Mouse (Mus musculus): ENCODE results near the gene Cyp26b1.
A peak's percentile ranks its signal among the peaks of the same experiment; 100 is the strongest.

The Cyp26b1 gene

GRCm38 (mm10) chr6:84587471-84588101 lies 6.1 kb downstream of the Cyp26b1 start:
- DNase-seq = no peak

GRCm38 (mm10) chr6:84586551-84587200 lies 7.0 kb downstream of the Cyp26b1 start:
- DNase-seq = no peak

GRCm38 (mm10) chr6:84585686-84586300 lies 7.9 kb downstream of the Cyp26b1 start:
- DNase-seq = no peak

GRCm38 (mm10) chr6:84584783-84585685 lies 8.7 kb downstream of the Cyp26b1 start:
- no peak for DNase-seq

- DNase-seq = no peak
Observed at GRCm38 (mm10) chr6:84583841-84584782, 9.6 kb downstream of the Cyp26b1 start.

GRCm38 (mm10) chr6:84583371-84583770 lies 10.3 kb downstream of the Cyp26b1 start:
- peak; percentile 70 for DNase-seq

DNA sequence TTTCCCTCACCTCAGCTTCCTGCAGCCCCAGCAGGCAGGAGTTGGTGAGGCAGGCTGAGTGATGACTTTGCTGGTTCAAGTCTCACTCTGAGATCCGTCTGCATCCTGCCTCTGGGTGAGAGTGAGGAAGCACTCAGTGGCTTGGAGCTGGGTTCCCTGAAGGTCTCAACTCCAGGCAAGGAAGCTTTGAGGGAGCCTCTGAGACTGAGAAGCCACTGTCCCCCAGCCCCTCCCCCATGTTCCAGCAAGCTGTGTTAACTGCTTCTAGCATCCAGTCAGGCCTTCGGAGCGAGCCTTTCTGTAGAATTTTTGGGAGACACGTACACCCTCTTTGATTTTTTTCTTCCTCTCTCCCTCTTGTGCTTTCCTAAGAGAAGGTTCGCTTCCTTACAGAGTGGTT lies 10.9 kb downstream of the Cyp26b1 start:
- DNase-seq = no peak

DNA sequence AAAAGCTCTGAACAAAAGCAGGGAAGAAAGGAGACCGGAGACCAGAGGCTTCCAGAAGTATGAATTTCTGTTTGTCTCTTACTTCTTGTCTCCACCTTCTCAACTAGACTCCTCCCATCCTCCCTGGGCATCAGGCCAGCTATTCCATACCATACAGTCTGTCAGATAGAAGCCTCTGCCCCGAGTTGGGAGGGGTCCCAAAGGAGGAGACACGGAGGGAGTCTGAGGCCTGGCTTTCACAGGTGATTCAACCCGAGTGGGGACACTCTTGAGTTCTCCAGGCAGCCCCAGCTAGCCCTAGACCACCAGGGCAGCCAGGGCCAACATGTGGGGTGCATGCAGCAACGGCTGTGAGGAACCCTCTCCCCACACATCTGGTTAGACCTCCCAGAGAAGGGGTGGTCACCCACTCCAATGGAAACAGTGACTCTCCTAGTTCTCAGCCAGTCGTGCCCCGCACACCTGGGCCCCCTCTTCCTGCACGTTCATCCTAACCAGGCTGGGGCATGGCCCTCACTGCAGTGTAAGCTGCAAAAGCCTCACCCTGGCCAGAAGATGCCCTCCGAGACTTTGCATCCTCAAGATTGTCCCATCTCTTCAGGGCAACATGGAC lies 11.8 kb downstream of the Cyp26b1 start:
- DNase-seq = no peak

DNA sequence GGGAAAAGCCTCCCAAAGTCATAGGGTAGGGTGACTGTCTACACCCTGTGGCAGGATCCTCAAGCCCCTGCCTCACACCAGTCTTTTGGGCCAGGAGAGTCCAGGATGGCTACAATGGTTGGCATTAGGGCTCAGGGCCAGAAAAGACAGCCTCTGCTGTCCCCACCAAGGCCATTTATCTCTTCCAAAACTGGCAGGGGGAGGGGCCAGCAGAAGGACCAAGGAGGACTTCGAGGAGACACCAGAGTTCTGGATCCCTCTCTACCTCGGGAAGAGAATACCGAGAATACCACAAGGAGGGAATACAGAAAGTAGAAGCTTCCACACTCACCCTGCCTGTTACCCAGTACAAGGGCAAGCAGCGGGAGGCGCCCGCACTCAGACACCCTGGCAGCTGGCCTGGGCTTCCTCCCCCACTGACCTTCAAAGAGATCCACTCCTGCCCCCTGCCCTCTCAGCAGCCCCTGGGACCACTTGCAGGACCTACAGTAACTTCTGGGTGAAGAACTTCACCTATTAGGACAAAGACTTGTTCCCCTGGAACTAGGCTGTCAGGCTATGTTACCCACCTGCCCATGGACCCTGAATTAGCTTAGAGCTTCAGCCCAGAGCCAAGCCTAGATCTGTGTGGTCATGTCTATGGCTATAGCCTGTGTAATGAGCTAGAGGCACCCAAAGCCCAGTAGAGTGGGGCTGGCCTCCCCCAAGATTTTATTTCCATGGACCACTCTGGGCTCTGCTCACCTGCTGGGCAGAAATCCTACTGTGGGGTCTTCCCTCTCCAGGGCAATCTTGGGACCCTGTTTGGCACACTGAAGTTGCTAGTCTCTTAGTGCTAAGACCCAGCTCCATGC lies 12.5 kb downstream of the Cyp26b1 start:
- no peak for DNase-seq

DNA sequence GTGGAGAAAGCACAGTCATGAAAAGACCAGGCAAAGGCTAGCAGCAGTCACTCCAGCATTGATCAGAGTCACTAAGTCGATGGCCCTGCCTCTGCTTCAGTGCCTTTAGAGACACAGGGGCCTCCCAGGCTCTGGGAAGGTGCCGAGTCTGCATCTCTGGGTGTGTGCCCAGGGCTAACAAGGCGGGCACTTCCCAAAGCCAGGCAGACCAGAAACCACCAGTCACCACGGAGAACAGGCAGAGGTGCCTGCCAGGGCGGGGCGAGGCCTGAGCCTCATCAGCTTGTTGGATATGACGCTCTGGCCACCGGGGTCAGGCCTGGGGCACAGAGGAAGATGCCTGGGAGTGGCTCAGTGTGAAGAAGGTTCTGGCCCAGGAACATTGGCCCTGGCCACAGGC lies 14.2 kb downstream of the Cyp26b1 start:
- no peak for DNase-seq

DNA sequence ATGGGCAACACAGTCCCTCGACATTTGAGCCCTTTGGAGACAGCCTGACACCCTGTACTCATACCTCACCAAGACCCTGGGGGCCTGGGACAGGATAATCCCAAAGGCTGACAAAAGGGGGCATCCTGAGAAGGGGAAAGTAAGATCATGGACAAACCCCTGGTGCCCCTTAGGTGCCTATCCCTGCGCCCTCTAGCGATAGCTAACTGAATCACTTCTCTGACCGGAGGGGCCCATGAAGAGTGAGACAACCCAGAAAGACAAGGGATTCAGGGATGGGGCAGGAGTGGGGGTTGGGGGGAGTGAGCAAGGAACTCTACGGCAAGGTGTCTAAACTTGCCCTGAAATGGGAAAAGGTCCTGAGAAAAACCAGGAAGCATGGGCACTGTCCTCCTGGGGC lies 14.8 kb downstream of the Cyp26b1 start:
- DNase-seq = peak; percentile 28

GRCm38 (mm10) chr6:84577898-84578297 lies 15.8 kb downstream of the Cyp26b1 start:
- no peak for DNase-seq

GRCm38 (mm10) chr6:84573905-84574660 lies 19.6 kb downstream of the Cyp26b1 start:
- DNase-seq = no peak

DNA sequence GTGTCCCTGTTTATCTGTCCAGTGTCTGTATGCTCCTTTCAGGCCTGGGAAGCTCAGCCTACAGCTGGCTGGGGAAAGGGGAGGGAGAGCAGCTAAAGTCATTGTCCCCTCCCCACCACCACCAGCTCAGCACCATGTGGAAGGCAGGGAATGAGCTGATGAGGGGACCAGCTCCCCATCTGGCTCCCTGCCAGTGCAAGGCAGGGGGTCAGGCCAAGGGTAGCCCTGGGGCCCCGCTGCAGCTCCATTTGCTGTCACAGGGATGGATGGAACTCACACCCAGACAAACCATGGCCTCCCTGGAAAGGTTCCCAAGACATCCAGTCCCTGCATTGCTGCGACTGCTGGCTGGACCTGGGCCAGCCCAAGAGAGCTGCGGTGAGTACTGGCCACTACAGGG lies 23.7 kb downstream of the Cyp26b1 start:
- DNase-seq = no peak

- DNase-seq = no peak
Observed at GRCm38 (mm10) chr6:84569590-84569989, 24.1 kb downstream of the Cyp26b1 start.

DNA sequence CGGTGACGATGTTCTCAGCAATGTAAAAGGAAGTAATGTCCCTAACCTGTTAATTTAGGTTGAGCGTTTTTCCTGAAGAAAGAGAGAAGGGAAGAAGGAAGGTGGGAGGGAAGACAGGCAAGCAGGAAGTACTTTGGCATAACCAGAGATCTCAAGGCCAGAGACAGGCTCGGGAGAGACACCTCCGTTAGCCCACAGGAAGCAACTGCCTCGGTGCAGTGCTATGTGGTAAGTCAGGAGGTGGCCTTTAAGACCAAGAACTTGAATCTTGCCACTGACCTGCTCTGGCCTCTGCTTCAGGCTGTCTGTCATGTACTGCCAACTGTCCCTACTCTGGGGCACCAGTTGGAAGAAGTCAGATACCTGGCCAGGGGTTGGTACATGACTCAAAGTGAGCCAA lies 24.8 kb downstream of the Cyp26b1 start:
- no peak for DNase-seq

DNA sequence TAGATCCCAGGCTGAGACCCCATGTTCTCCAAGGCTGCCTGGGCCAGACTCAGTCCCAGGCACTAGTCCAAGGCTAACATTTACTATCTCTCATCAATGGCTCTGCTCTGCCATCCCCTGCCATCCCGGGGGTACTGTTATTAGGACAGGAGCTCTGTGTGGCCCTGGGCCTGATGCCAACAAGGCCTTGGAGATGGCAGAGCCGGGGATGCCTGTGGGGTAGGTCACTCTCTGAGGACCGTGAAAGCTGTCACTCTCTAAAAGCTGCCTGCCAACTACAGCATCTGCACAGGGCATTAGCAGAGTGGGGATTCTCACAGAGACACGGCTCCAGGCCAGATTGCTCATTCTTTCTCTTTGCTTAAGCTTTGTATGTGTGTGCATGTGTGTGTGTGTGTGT lies 26.0 kb downstream of the Cyp26b1 start:
- DNase-seq = no peak

GRCm38 (mm10) chr6:84566825-84567224 lies 26.9 kb downstream of the Cyp26b1 start:
- no peak for DNase-seq

DNA sequence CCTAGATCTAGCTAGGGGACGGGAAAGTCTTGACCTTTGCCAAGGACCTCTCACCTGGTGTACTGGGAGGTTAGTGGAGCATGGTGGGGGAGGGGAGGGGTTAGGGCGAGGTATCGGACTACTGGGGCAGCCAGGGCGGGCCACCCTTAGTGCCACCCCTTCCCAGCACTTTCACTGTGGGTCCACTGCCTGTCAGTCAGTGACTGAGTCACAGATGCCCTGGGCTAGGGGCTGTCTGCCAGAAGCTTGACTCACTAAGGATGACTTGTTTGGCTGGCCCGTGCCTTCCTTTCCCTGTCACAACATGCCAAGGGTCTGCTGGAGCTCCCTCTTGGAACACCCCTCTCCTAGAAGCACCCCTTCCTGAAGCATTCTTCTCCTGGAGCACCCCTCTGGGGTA lies 28.5 kb downstream of the Cyp26b1 start:
- DNase-seq = no peak

- DNase-seq = no peak
Observed at GRCm38 (mm10) chr6:84562948-84563347, 30.8 kb downstream of the Cyp26b1 start.
